Mouse (Mus musculus): Measurements from ENCODE around the gene Gm20547.

GRCm38 (mm10) chr17:34899890-34900243 is 18.0 kb upstream of the Gm20547 start:
- TF ChIP-seq CTCF (IDR thresholded peaks at IDR 0.05; ENCODE audit: extremely low read depth, insufficient read depth, low read length) (no peak), POLR2A (IDR thresholded peaks at IDR 0.05; ENCODE audit: extremely low read depth, insufficient read depth, low read length) (no peak)
